ENCODE assay signal across 17 mouse cellular contexts in genomic region chr10:107216756-107217155, GRCm38 (mm10). TPM values are rescaled to one million over a fixed set of nuclear protein-coding genes. Genes with fewer than 3 reads are reported as not detected.
"Had no signal": no experiment of that assay in that cellular context is flagged by ENCODE, and none has a peak within 500 bp of the region (broad histone marks: within the 10 kb centered on the region; RNA-seq: fewer than 3 reads in every experiment).

No protein-coding gene starts in this region.

- H3K4me3 ChIP-seq: neural tube, embryonic 12.5 days; neural tube, embryonic 13.5 days; neural tube, embryonic 15.5 days; stomach, embryonic 15.5 days had no signal

- H3K4me1 ChIP-seq: neural tube, embryonic 12.5 days; neural tube, embryonic 13.5 days; neural tube, embryonic 15.5 days; stomach, embryonic 15.5 days had no signal

- H3K27ac ChIP-seq: neural tube, embryonic 12.5 days; neural tube, embryonic 13.5 days; neural tube, embryonic 15.5 days; stomach, embryonic 15.5 days; stomach, postnatal 0 days had no signal

- H3K27me3 ChIP-seq: neural tube, embryonic 12.5 days; neural tube, embryonic 13.5 days; neural tube, embryonic 15.5 days; stomach, embryonic 15.5 days had no signal

- DNase-seq: retina, postnatal 1 day; right cerebral cortex, adult 18-20 months; right cerebral cortex, postnatal 14 days; right cerebral cortex, postnatal 25 days; right cerebral cortex, postnatal 4 days; spleen, adult 18-20 months; thymus, adult 18-20 months; thymus, adult 2 months; thymus, postnatal 14 days; thymus, postnatal 25 days; thymus, postnatal 4 days had no signal

RNA-seq across cellular contexts. Expression of gene Lin7a, which starts 54.7 kb away (rescaled TPM):
- polyA plus RNA-seq: spleen, adult 2 months; thymus, adult 2 months had no signal
